Mouse (Mus musculus): Measurements from ENCODE around the gene Krcc1. TPM values are rescaled to one million over a fixed set of nuclear protein-coding genes. Genes with fewer than 3 reads are reported as not detected.

Gene Krcc1
- polyA plus RNA-seq, 1 experiment from 2014 or later: 53.0 TPM

DNA sequence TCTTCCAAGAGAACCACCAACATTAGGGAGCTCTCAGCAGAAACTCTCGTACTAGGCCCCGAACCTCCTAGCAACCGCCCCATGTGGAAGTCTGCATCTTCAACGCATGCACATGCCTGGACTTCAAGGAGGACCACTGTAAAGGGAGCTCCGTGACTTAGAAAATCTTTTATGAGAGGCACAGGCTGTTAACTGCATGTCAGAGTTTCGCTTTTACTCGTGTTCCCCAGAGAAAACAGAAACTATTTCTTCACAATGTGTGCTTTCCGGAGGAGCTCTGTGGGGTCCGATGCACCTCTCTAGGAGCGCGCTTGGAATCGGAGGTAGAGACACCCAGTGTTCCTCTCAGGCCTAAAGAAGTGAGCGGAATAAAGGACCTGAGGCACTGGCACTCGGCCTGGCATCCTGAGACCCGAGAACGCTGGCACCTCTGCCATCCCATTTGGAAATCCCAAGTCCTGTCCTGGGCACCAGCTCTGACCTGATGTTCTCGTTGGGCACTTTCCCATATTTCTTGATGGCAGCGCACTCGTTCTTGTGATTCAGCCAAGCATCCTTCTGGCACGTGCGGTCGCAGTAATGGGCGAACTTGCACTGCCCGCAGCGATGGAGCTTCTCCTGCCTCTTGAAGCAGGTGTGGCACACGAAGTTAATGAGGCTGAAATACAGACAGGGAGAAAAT is 32.3 kb upstream of the Krcc1 start:
- Histone ChIP-seq H3K27me3 (ENCODE audit: control insufficient read depth, insufficient read depth, low read length) (no peaks in the 10 kb centered on the region), H3K9ac (replicated peaks; ENCODE audit: low read depth, low read length) (no peak overlapping the region), H3K4me3 (ENCODE audit: low read depth, low read length) (no peak overlapping the region), H3K4me1 (ENCODE audit: control insufficient read depth, insufficient read depth, low read length) (no peaks in the 10 kb centered on the region), H3K4me2 (replicated peaks; ENCODE audit: low read depth, low read length) (no peak overlapping the region), H3K27ac (ENCODE audit: low read length) (no peak overlapping the region), H3K36me3 (ENCODE audit: control insufficient read depth, insufficient read depth, low read length) (no peaks in the 10 kb centered on the region), H3K9me3 (ENCODE audit: control insufficient read depth, low read depth, low read length) (no peaks in the 10 kb centered on the region)
- 92% methylated on average over 26 of the region's 26 CpGs for WGBS
- ATAC-seq (ENCODE audit: insufficient number of reproducible peaks, insufficient read depth, low FRiP score, low read depth): no peak

- H3K27ac ChIP-seq (ENCODE audit: low read length): no peak overlapping the region
- H3K4me3 ChIP-seq (ENCODE audit: low read depth, low read length): no peak overlapping the region
- no peaks in the 10 kb centered on the region for H3K4me1 ChIP-seq (ENCODE audit: control insufficient read depth, insufficient read depth, low read length)
- no peaks in the 10 kb centered on the region for H3K27me3 ChIP-seq (ENCODE audit: control insufficient read depth, insufficient read depth, low read length)
- no peak overlapping the region for H3K4me2 ChIP-seq (replicated peaks; ENCODE audit: low read depth, low read length)
- H3K9me3 ChIP-seq (ENCODE audit: control insufficient read depth, low read depth, low read length): no peaks in the 10 kb centered on the region
- no peaks in the 10 kb centered on the region for H3K36me3 ChIP-seq (ENCODE audit: control insufficient read depth, insufficient read depth, low read length)
- WGBS: 76% methylated on average over 7 of the region's 7 CpGs
- H3K9ac ChIP-seq (replicated peaks; ENCODE audit: low read depth, low read length): no peak overlapping the region
- no peak for ATAC-seq (ENCODE audit: insufficient number of reproducible peaks, insufficient read depth, low FRiP score, low read depth)
These were observed 30.6 kb upstream of the Krcc1 start for GRCm38 (mm10) chr6:71240831-71241230.

- no peak for ATAC-seq (ENCODE audit: insufficient number of reproducible peaks, insufficient read depth, low FRiP score, low read depth)
- no peak overlapping the region for H3K27ac ChIP-seq (ENCODE audit: low read length)
- 85% methylated on average over 1 of the region's 1 CpGs for WGBS
- no peak overlapping the region for H3K4me3 ChIP-seq (ENCODE audit: low read depth, low read length)
- H3K9me3 ChIP-seq (ENCODE audit: control insufficient read depth, low read depth, low read length): no peaks in the 10 kb centered on the region
- no peaks in the 10 kb centered on the region for H3K4me1 ChIP-seq (ENCODE audit: control insufficient read depth, insufficient read depth, low read length)
- H3K9ac ChIP-seq (replicated peaks; ENCODE audit: low read depth, low read length): no peak overlapping the region
- H3K4me2 ChIP-seq (replicated peaks; ENCODE audit: low read depth, low read length): no peak overlapping the region
- no peaks in the 10 kb centered on the region for H3K36me3 ChIP-seq (ENCODE audit: control insufficient read depth, insufficient read depth, low read length)
- no peaks in the 10 kb centered on the region for H3K27me3 ChIP-seq (ENCODE audit: control insufficient read depth, insufficient read depth, low read length)
These were observed 28.7 kb upstream of the Krcc1 start for GRCm38 (mm10) chr6:71242811-71243210.

DNA sequence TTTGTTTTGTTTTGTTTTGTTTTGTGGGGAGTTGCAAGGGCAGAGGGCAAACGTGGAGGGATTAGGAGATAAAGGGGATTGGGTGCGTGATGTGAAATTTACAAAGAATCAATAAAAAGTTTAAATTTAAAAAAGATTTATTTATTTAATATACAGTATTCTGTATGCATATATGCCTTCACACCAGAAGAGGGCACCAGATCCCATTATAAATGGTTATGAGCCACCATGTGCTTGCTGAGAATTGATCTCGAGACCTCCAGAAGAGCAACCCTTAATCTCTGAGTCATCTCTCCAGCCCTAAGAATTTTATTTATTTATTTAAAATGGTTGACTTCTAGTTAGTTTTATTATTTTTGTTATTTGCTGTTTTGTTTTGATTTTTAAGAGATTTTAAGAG is 28.2 kb upstream of the Krcc1 start:
- no peak for ATAC-seq (ENCODE audit: insufficient number of reproducible peaks, insufficient read depth, low FRiP score, low read depth)
- Histone ChIP-seq H3K9me3 (ENCODE audit: control insufficient read depth, low read depth, low read length) (no peaks in the 10 kb centered on the region), H3K4me3 (ENCODE audit: low read depth, low read length) (no peak overlapping the region), H3K9ac (replicated peaks; ENCODE audit: low read depth, low read length) (no peak overlapping the region), H3K4me2 (replicated peaks; ENCODE audit: low read depth, low read length) (no peak overlapping the region), H3K27ac (ENCODE audit: low read length) (no peak overlapping the region), H3K4me1 (ENCODE audit: control insufficient read depth, insufficient read depth, low read length) (no peaks in the 10 kb centered on the region), H3K36me3 (ENCODE audit: control insufficient read depth, insufficient read depth, low read length) (no peaks in the 10 kb centered on the region), H3K27me3 (ENCODE audit: control insufficient read depth, insufficient read depth, low read length) (no peaks in the 10 kb centered on the region)
- WGBS: 90% methylated on average over 3 of the region's 3 CpGs

GRCm38 (mm10) chr6:71248420-71248819 is 23.1 kb upstream of the Krcc1 start:
- Histone ChIP-seq H3K4me1 (ENCODE audit: control insufficient read depth, insufficient read depth, low read length) (no peaks in the 10 kb centered on the region), H3K4me3 (ENCODE audit: low read depth, low read length) (no peak overlapping the region), H3K9ac (replicated peaks; ENCODE audit: low read depth, low read length) (no peak overlapping the region), H3K27me3 (ENCODE audit: control insufficient read depth, insufficient read depth, low read length) (no peaks in the 10 kb centered on the region), H3K4me2 (replicated peaks; ENCODE audit: low read depth, low read length) (no peak overlapping the region), H3K27ac (ENCODE audit: low read length) (no peak overlapping the region), H3K36me3 (ENCODE audit: control insufficient read depth, insufficient read depth, low read length) (no peaks in the 10 kb centered on the region), H3K9me3 (ENCODE audit: control insufficient read depth, low read depth, low read length) (no peaks in the 10 kb centered on the region)
- no peak for ATAC-seq (ENCODE audit: insufficient number of reproducible peaks, insufficient read depth, low FRiP score, low read depth)
- WGBS: 97% methylated on average over 1 of the region's 1 CpGs

DNA sequence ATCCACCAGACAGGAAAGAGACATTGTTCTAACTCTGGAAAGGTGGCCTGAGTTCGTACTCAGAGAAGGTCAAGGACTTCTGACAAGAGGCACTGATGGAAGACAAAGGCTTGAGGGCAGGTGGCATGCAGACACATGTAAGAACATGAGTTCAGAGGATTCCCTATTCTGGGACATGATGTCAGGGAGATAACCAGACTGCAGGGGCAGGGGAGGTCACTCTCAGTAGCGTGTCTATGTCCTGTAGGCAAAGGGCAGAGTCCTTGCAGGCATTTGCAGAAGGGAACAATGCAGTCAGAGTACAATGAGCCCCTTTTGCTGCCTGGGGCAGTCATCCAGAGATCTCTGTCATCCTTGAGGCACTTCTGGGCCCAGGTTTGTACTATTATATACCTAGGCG is 21.9 kb upstream of the Krcc1 start:
- Histone ChIP-seq H3K4me1 (ENCODE audit: control insufficient read depth, insufficient read depth, low read length) (no peaks in the 10 kb centered on the region), H3K9ac (replicated peaks; ENCODE audit: low read depth, low read length) (no peak overlapping the region), H3K27me3 (ENCODE audit: control insufficient read depth, insufficient read depth, low read length) (no peaks in the 10 kb centered on the region), H3K9me3 (ENCODE audit: control insufficient read depth, low read depth, low read length) (no peaks in the 10 kb centered on the region), H3K27ac (ENCODE audit: low read length) (no peak overlapping the region), H3K36me3 (ENCODE audit: control insufficient read depth, insufficient read depth, low read length) (no peaks in the 10 kb centered on the region), H3K4me2 (replicated peaks; ENCODE audit: low read depth, low read length) (no peak overlapping the region), H3K4me3 (ENCODE audit: low read depth, low read length) (no peak overlapping the region)
- ATAC-seq (ENCODE audit: insufficient number of reproducible peaks, insufficient read depth, low FRiP score, low read depth): no peak
- WGBS: 67% methylated on average over 3 of the region's 3 CpGs

- WGBS: 84% methylated on average over 8 of the region's 8 CpGs
- H3K9ac ChIP-seq (replicated peaks; ENCODE audit: low read depth, low read length): no peak overlapping the region
These were observed 20.5 kb upstream of the Krcc1 start for GRCm38 (mm10) chr6:71250951-71251350.

DNA sequence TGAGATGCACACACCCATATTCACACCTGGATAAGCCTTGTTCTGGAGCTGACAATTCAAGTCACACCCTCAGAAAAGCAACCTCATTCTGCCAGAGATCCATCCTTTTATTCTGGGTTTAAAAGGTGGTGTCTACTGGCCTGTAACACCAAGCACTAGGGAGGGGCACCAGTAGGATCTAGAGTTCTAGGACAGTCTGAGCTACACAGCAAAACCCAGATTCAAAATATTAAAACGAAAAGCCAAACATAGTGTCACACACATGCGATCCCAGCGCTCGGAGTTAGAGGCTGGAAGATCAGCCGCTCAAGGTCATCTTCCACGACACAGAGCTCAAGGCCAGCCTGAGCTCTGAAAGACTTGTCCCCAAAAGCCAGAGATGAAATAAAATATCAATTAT is 17.0 kb upstream of the Krcc1 start:
- 85% methylated on average over 6 of the region's 6 CpGs for WGBS
- ATAC-seq (ENCODE audit: insufficient number of reproducible peaks, insufficient read depth, low FRiP score, low read depth): no peak
- no peaks in the 10 kb centered on the region for H3K27me3 ChIP-seq (ENCODE audit: control insufficient read depth, insufficient read depth, low read length)

More at GRCm38 (mm10) chr6:71250951-71251350, 20.5 kb upstream of the Krcc1 start:
- Histone ChIP-seq H3K27ac (ENCODE audit: low read length) (no peak overlapping the region), H3K4me3 (ENCODE audit: low read depth, low read length) (no peak overlapping the region), H3K9me3 (ENCODE audit: control insufficient read depth, low read depth, low read length) (no peaks in the 10 kb centered on the region), H3K36me3 (ENCODE audit: control insufficient read depth, insufficient read depth, low read length) (no peaks in the 10 kb centered on the region), H3K27me3 (ENCODE audit: control insufficient read depth, insufficient read depth, low read length) (no peaks in the 10 kb centered on the region), H3K4me2 (replicated peaks; ENCODE audit: low read depth, low read length) (no peak overlapping the region), H3K4me1 (ENCODE audit: control insufficient read depth, insufficient read depth, low read length) (no peaks in the 10 kb centered on the region)
- ATAC-seq (ENCODE audit: insufficient number of reproducible peaks, insufficient read depth, low FRiP score, low read depth): no peak

DNA sequence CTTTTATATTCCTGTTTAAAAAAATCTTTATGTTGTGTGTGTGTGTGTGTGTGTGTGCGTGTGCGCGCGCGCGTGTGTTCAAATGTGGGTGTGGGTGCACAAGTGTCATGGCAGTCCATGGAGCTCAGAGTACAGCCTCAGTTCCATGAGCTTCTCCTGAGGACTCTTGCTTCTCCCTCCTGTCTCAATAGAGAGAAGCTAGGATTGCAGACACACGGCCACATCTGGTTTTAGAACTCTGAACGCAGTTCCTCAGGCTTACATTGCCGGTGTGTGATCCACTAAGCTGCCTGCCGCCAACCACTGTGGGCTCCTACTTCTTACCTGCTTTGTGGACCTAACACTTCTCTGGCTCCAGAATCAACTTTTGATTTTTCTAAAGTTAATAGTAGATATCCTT is 15.3 kb upstream of the Krcc1 start:
- Histone ChIP-seq H3K9me3 (ENCODE audit: control insufficient read depth, low read depth, low read length) (no peaks in the 10 kb centered on the region), H3K9ac (replicated peaks; ENCODE audit: low read depth, low read length) (no peak overlapping the region), H3K27me3 (ENCODE audit: control insufficient read depth, insufficient read depth, low read length) (no peaks in the 10 kb centered on the region), H3K4me2 (replicated peaks; ENCODE audit: low read depth, low read length) (no peak overlapping the region), H3K36me3 (ENCODE audit: control insufficient read depth, insufficient read depth, low read length) (no peaks in the 10 kb centered on the region), H3K4me1 (ENCODE audit: control insufficient read depth, insufficient read depth, low read length) (no peaks in the 10 kb centered on the region), H3K4me3 (ENCODE audit: low read depth, low read length) (no peak overlapping the region), H3K27ac (ENCODE audit: low read length) (no peak overlapping the region)
- no peak for ATAC-seq (ENCODE audit: insufficient number of reproducible peaks, insufficient read depth, low FRiP score, low read depth)
- WGBS: 93% methylated on average over 10 of the region's 10 CpGs

More for the DNA sequence above, 17.0 kb upstream of the Krcc1 start:
- no peaks in the 10 kb centered on the region for H3K9me3 ChIP-seq (ENCODE audit: control insufficient read depth, low read depth, low read length)
- no peaks in the 10 kb centered on the region for H3K36me3 ChIP-seq (ENCODE audit: control insufficient read depth, insufficient read depth, low read length)
- H3K4me3 ChIP-seq (ENCODE audit: low read depth, low read length): no peak overlapping the region
- no peaks in the 10 kb centered on the region for H3K4me1 ChIP-seq (ENCODE audit: control insufficient read depth, insufficient read depth, low read length)
- H3K9ac ChIP-seq (replicated peaks; ENCODE audit: low read depth, low read length): no peak overlapping the region
- no peak overlapping the region for H3K27ac ChIP-seq (ENCODE audit: low read length)
- no peak overlapping the region for H3K4me2 ChIP-seq (replicated peaks; ENCODE audit: low read depth, low read length)
